Mouse (Mus musculus) urinary bladder, adult 2 months (tissue): ENCODE data around the gene Spef1. TPM values are rescaled to one million over a fixed set of nuclear protein-coding genes. Genes with fewer than 3 reads are reported as not detected.

ENCODE experiments used
- DNase-seq: peaks from one replicate; pipeline ENCODE4 v3.0.0; 2022; ENCODE audit warnings: low spot score
- polyA plus RNA-seq: library from polyadenylated mRNA; depleted of rRNA; stranded (reverse); fragments of >200 nt; gene quantifications from 2 replicates; pipeline ENCODE4 v1.2.3, GENCODE M21; 2012

Gene Spef1
- polyA plus RNA-seq, 1 experiment = 10.3 TPM

GRCm38 (mm10) chr2:131172322-131172721 is 14.8 kb downstream of the Spef1 start:
- no peak for DNase-seq

- peak; percentile 57 for DNase-seq
Measured at GRCm38 (mm10) chr2:131171401-131172104, 15.5 kb downstream of the Spef1 start.

GRCm38 (mm10) chr2:131170936-131171335 is 16.1 kb downstream of the Spef1 start:
- no peak for DNase-seq

GRCm38 (mm10) chr2:131168914-131169313 is 18.2 kb downstream of the Spef1 start:
- no peak for DNase-seq

GRCm38 (mm10) chr2:131167984-131168383 is 19.1 kb downstream of the Spef1 start:
- DNase-seq = no peak

GRCm38 (mm10) chr2:131166172-131166571 is 20.9 kb downstream of the Spef1 start:
- DNase-seq = no peak

GRCm38 (mm10) chr2:131163924-131164323 is 23.2 kb downstream of the Spef1 start:
- no peak for DNase-seq

- no peak for DNase-seq
Measured at GRCm38 (mm10) chr2:131160671-131161111, 26.4 kb downstream of the Spef1 start.

GRCm38 (mm10) chr2:131159938-131160581 is 27.0 kb downstream of the Spef1 start, which contains the start of gene 1700037H04Rik:
Gene 1700037H04Rik, minus strand, starts transcription at chr2:131160081.
- DNase-seq = peak; percentile 81

- DNase-seq = no peak
Measured at GRCm38 (mm10) chr2:131159491-131159910, 27.6 kb downstream of the Spef1 start.

GRCm38 (mm10) chr2:131156987-131157386 is 30.1 kb downstream of the Spef1 start:
- DNase-seq = no peak

GRCm38 (mm10) chr2:131154036-131154435 is 33.0 kb downstream of the Spef1 start:
- DNase-seq = no peak

GRCm38 (mm10) chr2:131152166-131152730 is 34.8 kb downstream of the Spef1 start:
- no peak for DNase-seq

- no peak for DNase-seq
Measured at GRCm38 (mm10) chr2:131149254-131149578, 37.9 kb downstream of the Spef1 start.

GRCm38 (mm10) chr2:131148353-131149253 is 38.5 kb downstream of the Spef1 start:
- DNase-seq = no peak

GRCm38 (mm10) chr2:131147043-131147365 is 40.1 kb downstream of the Spef1 start:
- no peak for DNase-seq

GRCm38 (mm10) chr2:131146193-131147042 is 40.7 kb downstream of the Spef1 start:
- DNase-seq = no peak

GRCm38 (mm10) chr2:131145536-131145935 is 41.5 kb downstream of the Spef1 start:
- DNase-seq = no peak

- DNase-seq = no peak
Measured at GRCm38 (mm10) chr2:131145121-131145520, 42.0 kb downstream of the Spef1 start.

GRCm38 (mm10) chr2:131143007-131143780 is 43.9 kb downstream of the Spef1 start:
- DNase-seq = no peak
